Mouse (Mus musculus) retina, postnatal 7 days (tissue): ENCODE data around the gene Tas2r143.

Experiments used
- DNase-seq: peaks from one replicate; pipeline ENCODE4 v3.0.0-alpha.2; 2012; ENCODE audit warnings: low read depth, low spot score

Tas2r143 gene

DNA sequence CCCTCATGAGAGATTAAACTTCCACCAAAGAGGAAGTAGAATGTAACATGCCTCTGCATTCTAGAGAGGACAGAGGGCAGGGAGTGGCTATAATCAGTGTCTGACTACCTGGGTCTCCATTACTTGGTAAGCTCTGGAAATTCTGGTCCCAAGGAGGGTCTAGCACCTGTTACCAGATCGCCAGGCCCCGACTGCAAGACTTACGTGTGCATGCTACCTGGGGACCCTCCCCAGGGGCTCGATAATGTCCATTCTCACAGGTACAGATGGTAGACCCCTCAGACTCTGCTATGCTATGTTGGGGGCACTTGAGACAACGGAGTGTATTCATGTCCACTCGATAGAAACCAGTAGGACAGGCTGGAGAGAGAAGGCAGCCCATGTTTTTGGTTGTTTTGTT lies 34.8 kb upstream of the Tas2r143 start:
- no peak for DNase-seq

DNA sequence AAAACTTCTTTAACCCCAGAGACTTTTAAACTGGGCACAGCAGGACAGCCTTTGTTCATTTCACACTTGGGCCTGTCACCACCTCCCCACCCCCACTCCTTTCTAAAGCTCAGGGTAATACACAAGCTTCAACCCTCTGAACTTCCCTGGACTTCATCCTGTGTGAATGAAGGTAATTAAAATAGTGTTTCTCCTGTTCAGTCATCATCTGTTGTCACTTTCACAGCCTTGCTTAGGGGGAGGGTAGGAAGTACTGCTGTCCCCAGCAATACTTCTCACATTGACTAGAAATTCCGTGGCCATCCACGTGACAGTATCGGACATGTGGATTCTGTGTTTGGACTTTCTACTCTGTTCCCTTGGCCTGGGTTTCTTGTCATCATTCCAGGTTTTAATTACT lies 30.2 kb upstream of the Tas2r143 start:
- no peak for DNase-seq

DNA sequence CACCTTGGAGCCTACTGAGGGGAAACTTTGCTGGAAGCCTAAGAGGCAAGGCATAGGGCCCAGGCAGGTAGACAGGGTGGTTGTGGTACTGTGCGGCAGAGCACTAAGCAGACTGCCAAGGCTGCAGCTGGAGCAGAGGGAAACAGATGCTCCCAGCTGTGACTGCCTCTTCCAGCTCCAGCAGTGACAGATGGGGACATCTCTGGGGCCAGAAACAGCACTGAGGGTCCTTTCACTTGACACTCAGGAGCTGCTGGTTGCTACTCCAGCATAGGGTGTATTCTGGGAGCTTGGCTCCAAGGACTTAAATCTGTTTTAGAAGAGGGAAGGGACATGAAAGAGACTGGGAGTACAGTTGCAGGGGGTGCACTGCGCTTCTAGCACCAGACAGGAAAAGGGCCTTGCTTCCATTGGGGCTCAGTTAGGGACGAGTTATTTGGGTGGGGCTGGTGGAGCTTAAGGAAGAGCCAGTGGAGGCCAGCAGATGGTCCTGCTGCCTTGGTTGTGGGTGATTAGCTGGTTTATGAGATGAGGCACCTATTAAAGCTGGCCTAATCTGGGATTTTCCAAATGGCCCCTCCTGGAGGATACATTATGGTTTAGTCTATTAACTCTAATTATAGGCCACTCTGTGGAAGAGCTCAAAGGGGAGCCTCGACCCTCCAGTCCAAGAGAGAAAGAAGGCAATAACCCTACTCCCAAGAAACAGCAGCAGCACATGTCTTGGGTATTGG lies 29.2 kb upstream of the Tas2r143 start:
- DNase-seq = peak; percentile 60

DNA sequence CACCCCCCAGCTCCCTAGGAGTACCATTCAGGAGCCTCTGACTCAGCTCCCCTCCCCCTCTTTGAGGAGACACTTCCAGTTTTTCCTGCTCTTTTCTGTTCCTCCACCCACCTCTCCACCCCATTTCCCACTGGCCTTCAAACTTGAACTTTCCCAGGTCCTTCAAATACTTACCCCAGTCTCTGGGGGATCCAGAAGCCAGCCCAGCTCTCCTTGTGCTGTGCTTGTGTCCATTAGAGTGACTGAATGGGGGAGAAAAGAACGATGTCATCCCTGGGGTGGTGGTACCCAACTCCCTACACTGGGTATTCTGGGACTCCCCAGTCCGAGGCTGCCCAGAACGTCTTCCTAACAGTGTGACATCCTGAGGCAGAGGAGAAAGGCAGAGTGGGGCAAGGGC lies 28.0 kb upstream of the Tas2r143 start:
- DNase-seq = no peak

DNA sequence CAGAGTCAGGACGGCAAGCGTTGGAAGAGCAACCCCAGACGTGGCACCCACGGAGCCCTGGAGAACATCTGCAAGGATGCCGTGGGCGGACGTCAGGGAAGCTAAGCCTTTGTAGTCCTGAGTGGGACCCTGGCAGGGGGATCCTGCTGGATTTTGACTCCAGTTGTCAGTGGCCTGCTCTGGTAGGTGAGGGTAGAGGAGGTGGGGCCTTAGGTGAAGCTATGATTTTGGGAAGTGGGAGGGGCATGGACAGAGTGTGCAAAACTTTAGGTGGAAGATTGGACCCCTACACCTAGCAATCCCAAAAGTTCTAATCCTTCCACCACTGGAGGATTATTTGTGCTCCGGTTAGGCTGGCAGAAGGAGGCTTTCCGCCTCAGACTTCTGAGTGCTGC lies 27.6 kb upstream of the Tas2r143 start:
- no peak for DNase-seq

DNA sequence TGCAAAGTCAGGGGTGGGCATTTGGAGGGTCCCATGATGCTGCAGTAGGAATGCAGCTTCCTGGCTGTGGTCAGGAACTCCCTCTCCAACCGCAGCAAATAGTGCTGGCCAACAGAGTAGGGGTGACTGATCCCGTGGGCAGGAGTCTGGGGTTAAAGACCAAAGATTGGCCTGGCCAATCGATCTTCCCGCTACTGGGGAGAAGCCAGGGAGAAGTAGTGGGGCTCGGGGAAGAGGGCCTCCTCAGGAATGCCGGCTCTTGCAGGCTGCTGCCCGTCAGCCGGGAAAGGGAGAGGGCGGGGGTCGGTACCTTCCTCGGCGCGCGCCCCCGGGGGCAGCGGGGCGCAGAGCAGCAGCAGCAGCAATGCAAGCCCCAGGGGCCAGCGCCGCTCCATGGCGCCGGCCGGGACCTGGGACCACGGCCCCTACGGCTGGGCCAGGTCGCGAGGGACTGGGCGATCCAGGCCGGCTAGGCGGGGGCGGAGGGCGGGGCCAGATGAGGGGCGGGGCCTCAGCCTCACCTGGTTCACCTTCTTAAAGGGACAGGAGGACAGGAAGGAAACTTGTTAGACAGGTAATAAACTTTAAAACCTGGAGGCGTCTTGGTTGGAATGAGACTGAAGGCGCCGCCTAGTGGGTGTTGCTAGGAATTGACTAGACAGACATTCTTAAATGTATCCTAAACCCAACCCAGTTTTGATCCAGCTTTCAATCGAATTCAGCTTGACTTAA lies 27.1 kb upstream of the Tas2r143 start, which contains the start of gene Epha1:
Epha1 (minus strand) TSS at position 453 of the 732 bp plus-strand sequence.
- DNase-seq = no peak

DNA sequence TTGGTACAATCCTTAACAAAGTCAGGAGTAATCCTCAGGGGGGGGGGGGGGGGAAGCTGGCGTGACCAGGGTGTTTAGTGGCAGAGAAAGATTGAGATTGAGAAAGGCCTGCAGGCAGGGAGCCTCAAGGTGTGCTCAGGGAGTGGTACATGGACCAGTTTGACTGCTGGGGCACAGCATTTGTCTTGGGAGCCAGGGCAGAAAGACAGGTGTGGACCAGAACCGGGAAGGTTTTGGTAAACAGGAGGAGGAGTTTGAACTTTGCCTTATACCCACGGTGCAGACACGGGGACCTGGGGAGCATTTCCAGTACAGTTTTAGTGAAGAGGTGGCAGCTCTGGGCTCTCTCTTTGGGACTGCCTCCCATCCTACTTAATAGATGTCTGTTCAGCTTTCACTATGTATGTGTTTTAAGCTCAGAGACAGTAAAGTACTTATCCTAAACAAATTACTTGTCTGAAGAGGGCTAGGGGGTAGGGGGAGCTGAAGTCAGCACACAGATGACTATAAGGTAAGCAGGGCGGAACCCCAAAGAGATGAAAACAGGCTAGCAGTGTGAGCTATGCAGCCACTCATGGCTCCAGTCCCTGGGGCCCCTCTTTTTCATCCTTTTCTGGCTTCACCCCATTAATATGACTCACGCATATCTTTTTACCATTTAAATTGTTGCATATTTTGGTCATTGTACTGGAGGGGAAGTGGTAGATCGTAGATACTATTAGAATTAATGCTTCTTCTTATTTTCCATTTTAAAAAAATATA lies 26.2 kb upstream of the Tas2r143 start:
- no peak for DNase-seq

DNA sequence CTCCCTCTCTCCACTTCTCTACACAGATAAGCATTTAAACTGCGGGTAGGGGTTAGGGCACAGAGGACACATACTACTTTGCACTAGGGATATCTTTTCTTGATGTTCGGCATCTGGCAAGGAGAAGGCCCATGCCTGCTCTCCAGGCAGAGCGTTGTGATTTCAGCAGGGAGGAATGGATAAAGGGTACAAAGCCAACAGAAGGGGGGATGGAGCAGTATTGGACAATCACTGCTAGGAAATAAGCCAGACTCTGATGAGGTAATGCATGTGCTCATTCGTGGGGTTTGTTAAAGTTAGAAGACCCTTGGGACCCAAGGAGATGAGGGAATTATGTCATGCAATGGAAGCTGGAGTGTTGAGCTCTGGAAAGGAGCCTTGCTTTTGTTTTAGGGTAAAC lies 25.3 kb upstream of the Tas2r143 start:
- no peak for DNase-seq

DNA sequence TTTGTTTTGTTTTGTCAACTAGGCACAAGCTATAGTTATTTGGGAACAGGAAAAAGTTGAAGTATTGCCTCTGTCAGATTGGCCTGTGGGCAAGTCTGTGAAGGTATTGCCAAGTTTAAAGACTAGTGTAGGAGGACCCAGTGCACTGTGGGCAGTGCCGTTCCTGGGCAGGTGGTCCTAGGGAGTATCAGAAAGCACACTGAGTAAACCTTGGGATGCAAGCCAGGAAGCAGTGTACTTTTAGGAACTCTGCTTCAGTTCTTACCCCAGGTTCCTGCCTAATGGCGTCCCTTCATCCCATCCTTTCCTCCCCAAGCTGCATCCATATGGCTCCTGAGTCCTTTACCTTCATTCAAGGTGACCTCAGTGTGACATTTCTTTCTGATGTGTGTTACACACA lies 24.9 kb upstream of the Tas2r143 start:
- no peak for DNase-seq

DNA sequence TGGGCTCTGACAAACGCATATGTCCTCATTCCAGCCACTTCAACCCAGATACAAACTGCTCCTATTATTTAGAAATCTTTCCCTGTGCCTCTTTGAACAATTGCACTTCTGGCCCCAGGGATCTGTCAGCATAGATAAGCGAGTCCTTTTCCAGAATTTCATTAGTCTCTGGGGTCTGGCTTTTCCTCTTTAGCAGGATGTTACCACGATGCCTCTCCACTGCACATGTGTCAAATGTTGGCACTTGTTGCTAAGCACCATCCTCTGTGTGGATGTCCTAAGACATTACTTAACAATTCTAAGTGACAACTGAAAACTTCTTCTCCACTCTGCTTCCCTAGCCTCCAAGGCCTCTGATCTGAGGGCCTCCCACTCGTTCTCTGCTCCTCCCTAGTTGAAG lies 24.0 kb upstream of the Tas2r143 start:
- DNase-seq = no peak

DNA sequence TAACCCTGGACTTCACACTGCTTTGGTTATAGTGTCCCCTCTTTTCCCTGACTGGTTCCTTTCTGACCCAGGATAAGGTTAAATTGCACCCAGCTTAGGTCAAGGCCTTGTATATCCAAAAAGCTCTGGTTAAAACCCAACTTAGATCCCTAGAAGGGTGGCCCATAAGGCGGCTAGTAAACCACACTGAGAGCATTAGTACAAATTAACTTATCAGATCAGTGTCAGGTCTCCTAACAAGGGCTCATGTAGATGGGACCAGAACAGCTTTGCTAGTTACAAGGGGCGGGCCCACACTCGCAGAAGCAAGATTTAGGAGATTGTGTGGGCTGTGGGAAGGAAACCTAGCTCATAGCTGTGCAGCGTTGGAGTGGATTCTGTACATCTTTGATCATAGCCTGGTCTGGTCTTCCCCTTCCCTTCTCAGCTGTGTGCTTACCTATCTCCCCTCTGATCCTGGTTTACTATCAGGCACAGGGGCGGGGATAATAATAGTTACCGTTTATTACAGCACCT lies 23.5 kb upstream of the Tas2r143 start:
- peak; percentile 52 for DNase-seq

DNA sequence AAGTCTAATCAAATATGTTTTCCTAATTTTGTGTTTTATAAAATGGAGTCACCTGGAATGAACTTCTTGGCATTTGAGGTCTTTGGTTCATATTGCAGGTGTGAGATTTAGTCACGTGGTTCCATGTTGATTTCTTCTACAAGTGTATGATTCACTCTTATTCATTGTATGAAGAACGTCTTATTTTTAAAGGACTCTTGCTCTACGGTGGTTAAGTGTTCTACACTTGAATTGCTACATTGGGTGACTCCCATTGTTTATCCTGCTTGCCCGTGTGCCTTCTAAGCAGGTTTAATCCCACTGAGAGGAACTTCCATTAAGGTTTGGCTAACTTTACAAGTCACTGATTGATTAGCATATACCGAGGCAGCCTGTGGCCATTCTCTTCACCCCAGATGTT lies 22.8 kb upstream of the Tas2r143 start:
- no peak for DNase-seq

DNA sequence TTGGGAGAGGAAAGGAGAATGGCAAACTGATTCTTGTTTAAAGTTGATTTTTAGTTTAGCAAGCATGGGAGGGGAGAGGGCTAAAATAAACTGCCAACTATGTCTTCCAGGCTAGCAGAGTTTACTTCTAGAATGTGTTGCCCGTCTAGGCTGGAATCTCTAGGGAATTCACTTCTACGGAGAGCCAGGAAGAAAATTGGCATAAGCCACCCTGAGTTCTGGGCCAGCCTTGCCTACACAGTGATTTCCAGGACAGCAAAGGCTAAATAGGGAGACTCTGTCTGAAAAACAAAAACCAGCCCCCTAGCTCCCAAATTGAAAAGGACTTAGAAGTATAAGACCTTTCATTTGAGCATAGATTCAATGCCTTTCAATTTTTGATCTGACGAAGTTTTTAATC lies 20.5 kb upstream of the Tas2r143 start:
- no peak for DNase-seq

DNA sequence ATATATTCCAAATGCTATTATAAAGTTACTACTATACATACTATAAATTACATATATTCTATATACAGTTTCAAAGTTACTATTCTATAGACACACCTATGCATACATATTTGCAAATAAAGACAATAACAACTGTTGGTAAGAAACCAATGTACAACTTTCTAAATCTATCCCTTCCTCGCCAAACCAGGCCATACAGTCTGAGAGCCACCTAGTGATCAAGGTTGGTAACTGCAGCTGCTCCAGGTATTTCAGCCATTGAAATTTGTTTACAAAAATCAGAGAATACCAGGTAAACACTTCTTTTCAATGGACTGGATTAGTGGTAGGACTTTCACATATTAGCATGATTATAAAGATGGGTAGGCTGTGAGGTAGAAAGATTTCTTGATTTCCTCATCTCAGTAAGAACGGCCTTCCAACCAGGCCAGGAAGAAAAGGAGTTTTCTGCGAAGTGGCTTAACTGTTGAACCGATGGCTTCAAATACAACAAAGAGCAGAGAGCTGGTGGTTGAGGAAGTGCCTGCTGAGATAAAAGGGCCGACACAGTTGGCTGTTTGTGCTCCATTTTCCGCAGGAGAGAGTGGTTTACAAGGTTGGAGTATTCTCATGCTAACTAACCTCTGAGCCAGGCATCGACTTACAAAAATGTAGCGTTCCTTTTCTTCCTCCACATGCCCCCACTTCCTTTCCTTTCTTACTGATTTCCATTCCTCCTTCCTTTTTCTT lies 19.5 kb upstream of the Tas2r143 start:
- DNase-seq = no peak

DNA sequence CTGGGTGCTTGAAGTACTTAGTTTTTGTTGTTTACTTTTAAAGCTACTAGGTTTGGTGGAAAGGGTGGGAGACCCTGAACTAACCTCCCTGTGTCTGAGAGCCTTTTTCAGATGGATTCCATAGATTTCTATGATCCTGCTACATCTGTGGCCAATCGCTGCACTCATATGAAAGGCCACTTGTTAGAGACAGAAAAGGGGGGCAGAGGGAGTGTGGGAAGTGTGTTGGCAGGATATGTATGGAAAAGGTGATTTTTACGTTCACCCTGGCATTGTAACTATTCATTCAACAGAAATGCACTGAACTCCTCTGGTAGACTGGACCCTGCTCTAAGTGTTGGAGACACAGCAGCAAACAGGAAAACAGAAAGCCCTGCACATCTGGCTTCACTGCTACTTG lies 18.8 kb upstream of the Tas2r143 start:
- no peak for DNase-seq

DNA sequence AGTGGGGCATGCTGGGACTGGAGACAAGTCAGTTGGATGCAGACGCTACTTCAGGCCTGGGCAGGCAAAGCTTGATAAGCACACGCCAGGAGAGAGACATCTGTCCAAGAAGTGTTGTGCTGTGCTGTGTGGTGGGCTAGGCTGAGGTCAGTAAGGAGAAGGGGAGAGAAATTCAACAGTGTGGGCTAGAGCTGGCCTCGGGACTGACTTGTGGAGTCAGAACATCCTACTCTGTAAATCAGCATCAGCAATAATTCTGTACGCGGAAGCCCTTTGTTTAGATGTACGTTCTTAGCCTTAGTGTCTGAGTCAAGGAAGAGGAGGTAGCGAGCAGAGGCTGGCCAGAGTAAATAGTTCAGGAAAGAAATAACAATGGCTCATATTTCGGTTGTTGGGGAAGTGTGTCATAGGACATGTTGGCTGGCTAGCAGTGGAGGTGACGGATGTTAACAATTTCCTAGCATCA lies 18.1 kb upstream of the Tas2r143 start:
- no peak for DNase-seq

DNA sequence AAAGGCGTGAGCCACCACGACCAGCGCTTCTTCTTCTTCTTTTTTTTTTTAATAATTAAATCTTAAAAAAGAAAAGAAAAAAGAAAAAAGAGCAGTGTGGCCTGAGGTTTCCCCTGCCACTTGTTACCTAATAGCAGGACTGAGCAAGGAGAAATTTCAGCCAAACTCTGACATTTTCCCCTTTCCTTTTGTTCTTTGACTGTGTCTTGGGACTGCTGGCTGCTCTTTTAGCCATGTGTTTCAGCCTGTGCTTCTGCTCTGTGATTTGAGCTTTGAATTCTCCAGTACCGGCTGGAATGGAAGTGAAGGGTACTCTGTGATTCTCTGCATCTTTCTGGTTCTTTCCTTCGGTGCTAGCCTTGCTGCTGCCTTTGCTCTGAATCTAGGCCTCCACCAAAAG lies 16.7 kb upstream of the Tas2r143 start:
- no peak for DNase-seq

DNA sequence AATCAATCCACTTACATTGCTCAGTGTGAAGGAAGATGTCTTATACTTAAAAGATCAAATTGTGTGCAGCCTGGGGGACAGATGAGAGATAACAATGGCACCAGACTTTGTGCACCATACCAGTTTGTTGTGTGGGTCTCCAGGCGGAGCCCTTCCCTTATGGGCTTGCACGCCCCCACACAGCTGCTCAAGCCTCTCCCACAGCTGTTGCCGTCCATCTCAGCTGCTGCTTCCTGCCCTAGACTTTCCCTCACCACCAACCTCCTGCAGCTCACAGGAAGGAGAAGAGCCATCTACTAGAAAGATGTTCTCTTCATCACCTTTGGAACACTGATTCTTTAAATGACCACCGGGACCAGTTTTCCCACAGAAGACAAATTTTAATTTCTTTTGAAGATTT lies 14.4 kb upstream of the Tas2r143 start:
- no peak for DNase-seq

DNA sequence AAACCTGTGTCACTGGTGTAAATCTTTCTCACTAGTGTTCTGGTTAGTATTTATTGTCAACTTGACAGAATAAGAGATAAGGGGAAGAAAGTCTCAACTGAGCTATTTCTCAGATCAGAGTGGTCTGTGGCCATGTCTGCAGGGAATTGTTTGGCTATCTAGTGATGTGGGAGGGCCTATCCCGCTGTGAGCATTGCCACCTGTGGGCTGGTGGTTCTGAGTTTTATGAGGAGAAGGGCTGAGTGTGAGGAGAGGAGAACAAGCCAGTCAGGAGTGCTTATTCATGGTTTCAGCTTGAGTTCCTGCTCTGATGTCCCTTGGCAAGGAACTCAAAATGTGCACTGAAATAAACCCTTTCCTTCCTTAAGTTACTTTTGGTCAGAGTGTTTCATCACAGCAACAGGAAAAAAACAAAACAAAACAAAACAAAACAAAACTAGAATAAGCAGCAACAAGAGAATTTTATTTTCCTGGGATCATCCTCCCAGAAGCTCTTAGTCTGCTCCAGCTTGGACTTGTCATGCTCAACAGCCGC lies 8.2 kb upstream of the Tas2r143 start:
- DNase-seq = no peak

DNA sequence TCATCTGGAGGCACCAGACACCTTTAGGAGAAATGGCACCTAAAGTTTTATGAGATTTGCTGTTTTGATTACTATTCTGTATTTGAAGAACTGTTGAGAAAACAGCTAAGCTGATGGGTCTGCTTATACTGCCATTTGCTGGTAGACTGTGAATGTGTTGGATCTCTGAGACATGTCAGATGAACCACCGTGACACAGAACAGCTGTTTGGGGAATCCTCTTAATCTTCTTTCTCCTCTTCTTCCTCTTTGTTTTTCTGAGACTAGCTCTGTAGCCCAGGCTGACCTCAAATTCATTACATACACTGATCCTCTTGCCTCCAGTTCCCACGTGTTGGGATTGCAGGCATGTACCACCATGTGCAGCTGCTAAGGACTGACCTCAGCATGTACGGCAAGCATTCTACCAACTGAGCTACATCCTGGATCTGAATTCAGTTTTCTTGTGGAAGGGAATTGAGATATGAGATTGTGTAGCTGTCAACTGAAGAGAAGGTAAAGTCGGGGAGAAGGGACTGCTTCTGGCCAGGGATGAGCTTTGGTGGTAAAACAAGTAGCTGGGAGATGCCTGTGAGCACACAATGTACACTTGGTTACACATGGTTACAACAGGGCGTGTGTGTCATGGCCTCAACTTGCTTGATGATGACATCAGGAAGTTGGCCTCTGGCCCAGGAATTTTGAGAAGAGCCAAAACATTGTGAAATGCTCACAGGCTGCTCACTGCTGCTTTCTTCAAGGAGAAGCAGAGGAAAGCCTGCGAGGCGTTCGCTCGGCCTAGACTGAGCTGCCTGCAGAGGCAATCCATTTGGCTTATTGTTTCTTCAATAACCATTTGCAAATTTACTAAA lies 3.9 kb upstream of the Tas2r143 start:
- DNase-seq = no peak
